27 mouse cellular contexts compared by ENCODE assay signal in genomic region chr4:28378661-28379060, GRCm38 (mm10).
A peak's percentile ranks its signal among the peaks of the same experiment; 100 is the strongest.
DNase-seq lines count a peak whose midpoint lies in the region; ATAC-seq and TF ChIP-seq lines count a peak whose summit lies in the region.
"Had no signal": no experiment of that assay in that cellular context is flagged by ENCODE, and none has a peak within 500 bp of the region (broad histone marks: within the 10 kb centered on the region; RNA-seq: fewer than 3 reads in every experiment).

No protein-coding gene starts in this region.

- no peak overlapping the region for H3K4me3 ChIP-seq in kidney, adult 2 months (ENCODE audit: insufficient read depth, low read depth, low read length)
- H3K4me3 ChIP-seq in kidney, embryonic 14.5 days (ENCODE audit: low read length): no peak overlapping the region
- no peak overlapping the region for H3K4me3 ChIP-seq in kidney, embryonic 16.5 days (ENCODE audit: low read length)
- H3K4me3 ChIP-seq: embryonic facial prominence, embryonic 13.5 days; embryonic facial prominence, embryonic 15.5 days; erythroblast, embryonic 14.5 days; forebrain, embryonic 10.5 days; forebrain, embryonic 12.5 days had no signal

- POLR2A ChIA-PET in Patski (lab: Charles Lee): no interaction called here

- CTCF ChIA-PET in Patski (lab: Charles Lee): no interaction called here

- no peak for TF ChIP-seq CTCF in kidney, adult 2 months (conservative IDR thresholded peaks at IDR 0.05; ENCODE audit: insufficient read depth, insufficient read length, low read depth, low read length)
- no peak for TF ChIP-seq CTCF in Patski (IDR thresholded peaks at IDR 0.05)

- ATAC-seq in kidney, embryonic 14.5 days (ENCODE audit: low FRiP score, low TSS enrichment): peak; percentile 88; the same call in 1 of the 2 replicates
- peak; percentile 92 for ATAC-seq in kidney, embryonic 16.5 days (ENCODE audit: low FRiP score, low TSS enrichment)
- ATAC-seq in Patski: peak; percentile 67
- ATAC-seq: CD4-positive, CD25-positive, alpha-beta regulatory T cell, adult 4 months; forebrain, embryonic 14.5 days had no signal

- no peak overlapping the region for H3K27ac ChIP-seq in kidney, adult 2 months (ENCODE audit: insufficient read depth, low read depth, low read length)
- H3K27ac ChIP-seq in kidney, embryonic 14.5 days (ENCODE audit: low read depth, low read length): no peak overlapping the region
- no peak overlapping the region for H3K27ac ChIP-seq in kidney, embryonic 16.5 days (ENCODE audit: low read length)
- H3K27ac ChIP-seq: embryonic facial prominence, embryonic 13.5 days; embryonic facial prominence, embryonic 15.5 days; forebrain, embryonic 10.5 days; forebrain, embryonic 12.5 days had no signal

- WGBS in kidney, adult 2 months: 15% methylated on average over 1 of the region's 1 CpGs
- 15% methylated on average over 1 of the region's 1 CpGs for WGBS in kidney, embryonic 14.5 days
- 0% methylated on average over 1 of the region's 1 CpGs for WGBS in kidney, embryonic 16.5 days

- no peaks in the 10 kb centered on the region for H3K9me3 ChIP-seq in kidney, embryonic 14.5 days (ENCODE audit: control insufficient read depth, low read length)
- no peaks in the 10 kb centered on the region for H3K9me3 ChIP-seq in kidney, embryonic 16.5 days (ENCODE audit: low read length)
- H3K9me3 ChIP-seq: embryonic facial prominence, embryonic 13.5 days; embryonic facial prominence, embryonic 15.5 days; forebrain, embryonic 10.5 days; forebrain, embryonic 12.5 days; G1E had no signal

- H3K27me3 ChIP-seq in kidney, adult 2 months (replicated peaks; ENCODE audit: control insufficient read depth, insufficient read depth, low read length): no peaks in the 10 kb centered on the region
- no peaks in the 10 kb centered on the region for H3K27me3 ChIP-seq in kidney, embryonic 14.5 days (ENCODE audit: control insufficient read depth, insufficient read depth, low read length)
- no peaks in the 10 kb centered on the region for H3K27me3 ChIP-seq in kidney, embryonic 16.5 days (ENCODE audit: insufficient read depth, low read length)
- H3K27me3 ChIP-seq in Patski: no peaks in the 10 kb centered on the region
- H3K27me3 ChIP-seq: CH12.LX; embryonic facial prominence, embryonic 13.5 days; embryonic facial prominence, embryonic 15.5 days; forebrain, embryonic 12.5 days had no signal

- no peaks in the 10 kb centered on the region for H3K36me3 ChIP-seq in kidney, adult 2 months (ENCODE audit: control insufficient read depth, insufficient read depth, low read length)
- no peaks in the 10 kb centered on the region for H3K36me3 ChIP-seq in kidney, embryonic 14.5 days (ENCODE audit: control insufficient read depth, insufficient read depth, low read length)
- no peaks in the 10 kb centered on the region for H3K36me3 ChIP-seq in kidney, embryonic 16.5 days (ENCODE audit: insufficient read depth, low read length)
- H3K36me3 ChIP-seq: embryonic facial prominence, embryonic 13.5 days; embryonic facial prominence, embryonic 15.5 days; forebrain, embryonic 10.5 days; forebrain, embryonic 12.5 days; G1E had no signal

- in situ Hi-C loops in Patski (cut with MboI; ENCODE audit: low pct_unique_long_range_greater_than_20kb): no loop called here

- TF ChIP-seq POLR2A in kidney, adult 2 months (IDR thresholded peaks at IDR 0.05; ENCODE audit: low read depth, low read length): no peak

- no peak overlapping the region for H3K4me2 ChIP-seq in kidney, embryonic 14.5 days (replicated peaks; ENCODE audit: low read depth, low read length)
- no peak overlapping the region for H3K4me2 ChIP-seq in kidney, embryonic 16.5 days (replicated peaks; ENCODE audit: low read depth, low read length)
- H3K4me2 ChIP-seq: embryonic facial prominence, embryonic 13.5 days; embryonic facial prominence, embryonic 15.5 days; forebrain, embryonic 12.5 days had no signal

- H3K9ac ChIP-seq in kidney, embryonic 14.5 days (ENCODE audit: low read depth, low read length): no peak overlapping the region
- no peak overlapping the region for H3K9ac ChIP-seq in kidney, embryonic 16.5 days (replicated peaks; ENCODE audit: low read length)
- H3K9ac ChIP-seq: embryonic facial prominence, embryonic 13.5 days; embryonic facial prominence, embryonic 15.5 days; forebrain, embryonic 12.5 days had no signal

- H3K4me1 ChIP-seq in kidney, adult 2 months (ENCODE audit: control insufficient read depth, insufficient read depth, low read length): no peaks in the 10 kb centered on the region
- H3K4me1 ChIP-seq in kidney, embryonic 14.5 days (ENCODE audit: control insufficient read depth, insufficient read depth, low read length): no peaks in the 10 kb centered on the region
- 0 out of 2 replicates have a peak, but pooled peaks cover 2% of the 10 kb centered on the region for H3K4me1 ChIP-seq in kidney, embryonic 16.5 days (ENCODE audit: insufficient read depth, low read length)
- H3K4me1 ChIP-seq: embryonic facial prominence, embryonic 15.5 days; forebrain, embryonic 10.5 days; forebrain, embryonic 12.5 days had no signal

- peak; percentile 49 for DNase-seq in kidney, adult 2 months
- DNase-seq in kidney, postnatal 10 days: no peak
- no peak for DNase-seq in kidney, adult 11 months
- DNase-seq in kidney, adult 18-20 months: no peak
- peak; percentile 1 for DNase-seq in Patski (ENCODE audit: low read depth, low spot score)
- DNase-seq: adrenal gland, adult 2 months; adrenal gland, postnatal 10 days; adrenal gland, postnatal 25 days; B cell, adult 2 months; cerebellum, adult 11 months; cerebellum, adult 18-20 months; cerebellum, adult 8-10 months; cerebellum, adult 9-11 months; cerebellum, postnatal 14 days; cerebellum, postnatal 36 days; embryo, embryonic 11 days had no signal

Comparison
In these comparisons a context has a peak if more than half of its experiments do, and no peak if none do; other contexts are left out.
1. DNase-seq: peak in kidney, adult 2 months (single experiment) and Patski (single experiment); none in kidney, postnatal 10 days (single experiment), kidney, adult 11 months (single experiment) and kidney, adult 18-20 months (single experiment).
2. Peak in every context shown above with its lines, with median percentiles within 50 percentile points of each other: ATAC-seq.